Mouse (Mus musculus) heart, postnatal 14 days (tissue): ENCODE measurements around the gene Vars2. TPM values are rescaled to one million over a fixed set of nuclear protein-coding genes. Genes with fewer than 3 reads are reported as not detected.
A peak's percentile ranks its signal among the peaks of the same experiment; 100 is the strongest.

Experiments
- DNase-seq, 2 experiments: peaks; one replicate each; pipeline ENCODE4 v3.0.0; 2021 to 2022
- intact Hi-C: fragments of 180-260 bp; cut with DNase I; formaldehyde crosslinking; loops from one replicate; pipeline ENCODE4 v1.15.1; 2025
- total RNA-seq, 2 experiments: library from RNA; stranded (reverse); gene quantifications; 2 replicates each; pipeline ENCODE4 v1.2.3; 2021

Gene Vars2
- total RNA-seq, 2 experiments from 2014 or later: 29.6 to 30.7 TPM

DNA sequence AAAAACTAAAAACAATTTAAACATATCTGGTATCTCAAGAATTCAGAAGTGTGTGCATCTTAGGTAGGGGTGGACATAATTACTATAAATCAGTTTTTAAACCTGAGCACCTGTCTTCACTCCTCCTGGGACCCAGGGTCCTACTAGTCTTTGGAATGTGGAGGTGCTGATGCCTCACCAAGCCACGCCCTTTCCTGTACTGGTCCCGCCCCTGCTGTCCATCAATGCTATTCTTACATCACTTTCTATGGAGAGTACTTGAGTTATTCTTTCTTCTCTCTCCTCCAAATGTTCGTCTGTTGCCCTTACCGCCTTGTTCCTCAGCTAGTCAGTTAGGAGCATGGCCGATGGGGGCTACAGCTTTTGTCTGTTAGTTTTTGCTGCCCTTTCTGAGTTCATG, 31.0 kb downstream of the Vars2 start:
- intact Hi-C loops: loop anchor here (1.0 kb wide), 1 partner anchor 89 kb away; no protein-coding TSS in a partner anchor
- peak in 1 of 2 experiments; percentile 37 for DNase-seq

DNA sequence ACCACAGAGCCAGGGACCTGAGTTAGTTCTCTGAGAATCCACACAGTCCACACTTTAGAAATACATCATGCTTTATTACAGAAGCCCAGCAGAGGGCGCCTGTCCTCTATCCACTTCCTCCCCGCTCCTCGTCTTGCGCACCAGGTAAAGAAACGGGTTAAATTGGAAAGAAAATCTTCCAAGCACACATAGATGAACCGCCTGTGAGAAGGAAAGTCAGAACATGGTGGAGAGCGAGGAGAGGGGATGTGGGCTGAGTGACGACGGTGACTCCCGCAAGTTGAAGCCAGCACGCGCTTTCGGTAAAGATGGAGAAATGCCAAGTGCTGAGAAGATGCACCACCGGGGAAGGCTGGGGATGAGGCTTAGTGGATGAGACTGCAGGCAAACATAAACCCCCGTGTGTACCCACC, 31.7 kb downstream of the Vars2 start:
- peak; percentile 71 to 76 for DNase-seq
- intact Hi-C loops: loop anchor here (1.0 kb wide), 1 partner anchor 90 kb away; no protein-coding TSS in a partner anchor

GRCm38 (mm10) chr17:35635202-35635601, 32.2 kb downstream of the Vars2 start:
- intact Hi-C loops: no loop called here
- DNase-seq: no peak

- intact Hi-C loops: no loop called here
- DNase-seq: peak; percentile 16 to 44
Measured at GRCm38 (mm10) chr17:35633992-35634391, 33.4 kb downstream of the Vars2 start.

DNA sequence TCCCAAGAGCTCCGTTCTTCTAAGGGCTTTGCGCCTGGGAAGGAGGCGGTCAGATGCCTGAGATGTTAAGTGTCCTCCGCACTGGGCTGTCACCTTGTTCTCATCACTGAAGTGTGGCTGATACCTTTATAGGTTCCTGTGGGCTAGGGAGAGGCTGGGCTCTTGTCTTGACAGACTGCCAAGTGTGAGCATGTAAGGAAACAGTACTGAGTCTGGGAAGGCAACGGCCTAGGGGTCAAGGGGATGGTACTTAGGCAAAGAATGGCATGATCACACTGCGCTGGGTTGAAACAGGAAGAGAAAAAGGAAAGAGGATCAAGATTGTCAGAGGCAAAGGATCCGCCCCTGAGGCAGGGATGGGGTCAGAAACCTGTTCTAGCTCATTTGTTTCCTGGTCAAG, 40.9 kb downstream of the Vars2 start, which contains the start of gene Gm9573:
Gene Gm9573, minus strand, starts transcription at position 101 of the 400 bp plus-strand sequence.
- DNase-seq: no peak
- intact Hi-C loops: no loop called here

GRCm38 (mm10) chr17:35617127-35617526, 50.3 kb downstream of the Vars2 start:
- DNase-seq: no peak
- intact Hi-C loops: no loop called here

Other genes starting within 250 kb of the Vars2 start
- under 1 TPM; 0.31 to 0.80 TPM for gene H2-Q6, start 242.7 kb downstream of the Vars2 start, total RNA-seq
- 1 to 10 TPM; 1.3 to 1.9 TPM for gene H2-Q7, start 228.4 kb downstream of the Vars2 start, total RNA-seq
- gene H2-Q10, start 197.5 kb downstream of the Vars2 start, total RNA-seq: under 1 TPM; 0.12 to 0.20 TPM
- not detected for gene Pou5f1, start 161.6 kb downstream of the Vars2 start, total RNA-seq
- gene Tcf19, start 150.8 kb downstream of the Vars2 start, total RNA-seq: 1 to 10 TPM; 6.0 to 7.9 TPM
- gene Cchcr1, start 150.5 kb downstream of the Vars2 start, total RNA-seq: 1 to 10 TPM; 4.2 to 4.3 TPM
- not detected for gene Psors1c2, start 134.4 kb downstream of the Vars2 start, total RNA-seq
- under 1 TPM; 0.15 to 0.17 TPM for gene Cdsn, start 115.5 kb downstream of the Vars2 start, total RNA-seq
- gene 2300002M23Rik, start 100.1 kb downstream of the Vars2 start, total RNA-seq: not detected
- gene Sfta2, start 66.0 kb downstream of the Vars2 start, total RNA-seq: not detected
- not detected for gene Gm9573, start 41.0 kb downstream of the Vars2 start, total RNA-seq
- gene Mucl3, start 23.9 kb downstream of the Vars2 start, total RNA-seq: not detected
- gene Gtf2h4, start 6.1 kb upstream of the Vars2 start, total RNA-seq: 10 to 100 TPM; 16.8 to 23.2 TPM
- gene Ddr1, start 37.0 kb upstream of the Vars2 start, total RNA-seq: 10 to 100 TPM; 40.1 to 44.1 TPM
- gene Ier3, start 154.1 kb upstream of the Vars2 start, total RNA-seq: 10 to 100 TPM; 23.9 to 27.8 TPM
- 100 to 1,000 TPM; 108 to 111 TPM for gene Flot1, start 155.6 kb upstream of the Vars2 start, total RNA-seq
- gene Tubb5, start 170.7 kb upstream of the Vars2 start, total RNA-seq: 100 to 1,000 TPM; 134 to 183 TPM
- gene Mdc1, start 173.9 kb upstream of the Vars2 start, total RNA-seq: 10 to 100 TPM; 12.9 to 13.5 TPM
- gene Nrm, start 193.7 kb upstream of the Vars2 start, total RNA-seq: 1 to 10 TPM; 3.8 to 6.0 TPM
- 10 to 100 TPM; 21.1 to 25.0 TPM for gene Ppp1r18, start 198.0 kb upstream of the Vars2 start, total RNA-seq
- 10 to 100 TPM; 20.6 to 24.9 TPM for gene Dhx16, start 212.2 kb upstream of the Vars2 start, total RNA-seq
- 10 to 100 TPM; 83.9 to 89.3 TPM for gene 2310061I04Rik, start 229.8 kb upstream of the Vars2 start, total RNA-seq
- gene Atat1, start 242.5 kb upstream of the Vars2 start, total RNA-seq: 1 to 10 TPM; 7.7 to 9.5 TPM
- 10 to 100 TPM; 47.9 to 49.0 TPM for gene Mrps18b, start 248.8 kb upstream of the Vars2 start, total RNA-seq
- gene Ppp1r10, start 248.8 kb upstream of the Vars2 start, total RNA-seq: 10 to 100 TPM; 43.4 to 49.0 TPM